Mouse (Mus musculus) liver, adult 2 months (tissue): ENCODE data around the gene Stk11ip.

Experiments used
- CTCF ChIP-seq: fragments of 200-500 bp; IDR thresholded peaks from 2 replicates; pipeline ENCODE4 v1.5.1; 2011; ENCODE audit warnings: low read depth, low read length, control low read depth
- POLR2A ChIP-seq: fragments of 200-500 bp; IDR thresholded peaks from 2 replicates; pipeline ENCODE4 v1.6.1; 2011; ENCODE audit warnings: low read length, control low read depth; ENCODE audit not compliant: insufficient read depth; ENCODE audit errors: extremely low read depth

DNA sequence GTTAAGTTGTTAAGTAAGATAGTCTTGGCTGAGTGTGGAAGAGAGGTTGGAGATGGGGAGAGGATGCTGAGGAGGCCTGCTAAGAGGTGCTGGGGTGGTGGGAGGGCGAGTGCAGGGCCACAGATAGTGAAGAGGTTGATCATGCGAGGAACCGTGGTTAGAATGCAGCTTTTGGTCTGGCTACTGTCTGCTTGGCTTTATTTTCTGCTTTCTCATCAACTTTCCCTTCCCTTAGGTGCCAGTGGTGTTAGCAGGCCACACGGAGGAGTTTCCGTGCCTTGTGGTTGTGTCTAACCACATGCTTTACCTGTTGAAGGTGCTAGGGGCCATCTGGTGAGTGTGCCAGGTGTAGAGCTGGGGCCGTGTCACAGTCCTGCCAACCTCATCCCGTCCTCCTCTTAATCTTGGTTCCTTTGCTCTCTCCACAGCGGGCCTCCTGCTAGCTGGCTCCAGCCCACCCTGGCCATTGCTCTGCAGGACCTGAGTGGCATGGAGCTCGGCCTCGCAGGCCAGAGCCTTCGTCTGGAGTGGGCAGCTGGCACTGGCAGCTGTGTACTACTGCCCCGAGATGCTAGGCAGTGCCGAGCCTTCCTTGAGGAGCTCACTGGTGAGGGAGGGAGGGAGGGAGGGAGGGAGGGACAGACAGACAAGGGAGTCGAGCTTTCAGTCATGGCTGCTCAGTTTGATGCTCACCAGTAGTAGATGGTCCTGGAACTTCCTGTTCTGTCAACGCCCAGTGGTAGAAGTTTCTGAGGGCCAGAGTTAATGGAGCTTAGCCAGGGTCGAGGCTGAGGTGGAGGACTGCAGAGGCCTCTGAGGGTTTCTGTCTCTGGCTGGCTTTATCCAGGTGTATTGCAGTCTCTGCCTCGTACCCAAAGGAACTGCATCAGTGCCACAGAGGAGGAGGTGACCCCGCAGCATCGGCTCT lies 12.3 kb downstream of the Stk11ip start:
- TF ChIP-seq POLR2A, result no peak
- no peak for TF ChIP-seq CTCF
